Mouse (Mus musculus) heart, postnatal 0 days (tissue): ENCODE measurements around the gene 1700029P11Rik.

Experiments used
- CTCF ChIP-seq: IDR thresholded peaks from 2 replicates; pipeline ENCODE4 v1.5.1; 2016; ENCODE audit warnings: antibody characterized with exemption, control low read depth, low read depth
- EP300 ChIP-seq: IDR thresholded peaks from 2 replicates; pipeline ENCODE4 v1.6.1; 2016; ENCODE audit warnings: antibody characterized with exemption, low read depth

- TF ChIP-seq EP300 (no peak), CTCF (no peak)
Measured at GRCm38 (mm10) chr15:81968447-81968846, 11.9 kb upstream of the 1700029P11Rik start.
